Mouse (Mus musculus) kidney, postnatal 0 days (tissue): ENCODE data around the gene Rbm18. TPM values are rescaled to one million over a fixed set of nuclear protein-coding genes. Genes with fewer than 3 reads are reported as not detected.

Experiments
- ATAC-seq: fragments of 200-750 bp; cut with Nextera tagmentation; replicated peaks from 2 replicates; pipeline ENCODE4 v1.8.0; 2017; ENCODE audit warnings: low read depth, moderate number of reproducible peaks, moderate TSS enrichment, moderate library complexity; ENCODE audit not compliant: low FRiP score
- DNase-seq: peaks from one replicate; pipeline ENCODE4 v3.0.0-alpha.2; 2016; ENCODE audit warnings: low spot score
- H3K27ac ChIP-seq: fragments of 300-500 bp; sonication (generic); 2 replicates; pipeline ENCODE4 v1.5.1; 2014; ENCODE audit warnings: mild to moderate bottlenecking
- H3K27me3 ChIP-seq: fragments of 300-500 bp; sonication (generic); 2 replicates; pipeline ENCODE4 v1.6.1; 2014; ENCODE audit warnings: low read length, mixed read lengths; ENCODE audit not compliant: insufficient read depth
- H3K36me3 ChIP-seq: fragments of 300-500 bp; sonication (generic); 2 replicates; pipeline ENCODE4 v1.6.1; 2014; ENCODE audit warnings: low read length, mixed read lengths; ENCODE audit not compliant: insufficient read depth
- H3K4me1 ChIP-seq: fragments of 300-500 bp; sonication (generic); replicated peaks from 2 replicates; pipeline ENCODE4 v1.6.1; 2014; ENCODE audit warnings: antibody characterized with exemption, low read length, mixed read lengths; ENCODE audit not compliant: insufficient read depth
- H3K4me2 ChIP-seq: fragments of 300-500 bp; sonication (generic); 2 replicates; pipeline ENCODE4 v1.6.1; 2014; ENCODE audit warnings: mild to moderate bottlenecking, low read length, moderate library complexity, mixed read lengths
- H3K4me3 ChIP-seq: fragments of 300-500 bp; sonication (generic); replicated peaks from 2 replicates; pipeline ENCODE4 v1.5.1; 2014; ENCODE audit warnings: low read depth, low read length
- H3K9ac ChIP-seq: fragments of 300-500 bp; sonication (generic); 2 replicates; pipeline ENCODE4 v1.6.1; 2014; ENCODE audit warnings: low read depth, low read length
- H3K9me3 ChIP-seq: fragments of 300-500 bp; sonication (generic); replicated peaks from 2 replicates; pipeline ENCODE4 v1.6.1; 2016; ENCODE audit warnings: low read length, inconsistent platforms, mixed read lengths
- CTCF ChIP-seq: IDR thresholded peaks from 2 replicates; pipeline ENCODE4 v1.5.1; 2016; ENCODE audit warnings: antibody characterized with exemption, low read depth, mild to moderate bottlenecking, moderate library complexity
- WGBS: fragments of 180-500 bp; shearing (Covaris S2); extraction: QIAGEN DNeasy Blood & Tissue Kit; methylation state at CpG from one replicate; pipeline ENCODE4 v1.1.7; 2014; 5-methylcytosine and 5-hydroxymethylcytosine counted together
- polyA plus RNA-seq: library from polyadenylated mRNA; unstranded; fragments of >200 nt; fragmentation: Nextera tagmentation; extraction: Ambion mirVana; gene quantifications from 2 replicates; pipeline ENCODE4 v1.2.1, GENCODE M21; 2015

Gene Rbm18
- polyA plus RNA-seq, 1 experiment from 2014 or later = 59.8 TPM

GRCm38 (mm10) chr2:36112632-36113031, 23.9 kb downstream of the Rbm18 start:
- H3K4me1 ChIP-seq = no peaks in the 10 kb centered on the region
- WGBS = 82% methylated on average over 3 of the region's 3 CpGs
- peak; percentile 49; the same call in 1 of the 2 replicates for TF ChIP-seq CTCF
- no peak for DNase-seq
- H3K9me3 ChIP-seq = no peaks in the 10 kb centered on the region
- no peak overlapping the region for H3K4me2 ChIP-seq
- no peak for ATAC-seq
- H3K36me3 ChIP-seq = peaks cover 10% of the 10 kb centered on the region; the same call in 1 of the 2 replicates
- peaks cover 6% of the 10 kb centered on the region for H3K27me3 ChIP-seq
- H3K27ac ChIP-seq = no peak overlapping the region
- no peak overlapping the region for H3K9ac ChIP-seq
- H3K4me3 ChIP-seq = no peak overlapping the region

GRCm38 (mm10) chr2:36108615-36109014, 28.0 kb downstream of the Rbm18 start:
- DNase-seq (peak; percentile 52), ATAC-seq (no peak)
- H3K27ac ChIP-seq = no peak overlapping the region
- no peaks in the 10 kb centered on the region for H3K9me3 ChIP-seq
- no peak for TF ChIP-seq CTCF
- no peak overlapping the region for H3K4me3 ChIP-seq
- 6% methylated on average over 7 of the region's 7 CpGs for WGBS
- H3K4me2 ChIP-seq = no peak overlapping the region
- no peaks in the 10 kb centered on the region for H3K36me3 ChIP-seq
- H3K9ac ChIP-seq = no peak overlapping the region
- peaks cover 42% of the 10 kb centered on the region for H3K27me3 ChIP-seq
- peaks cover 9% of the 10 kb centered on the region; the same call in 1 of the 2 replicates for H3K4me1 ChIP-seq

GRCm38 (mm10) chr2:36104956-36105741, 31.4 kb downstream of the Rbm18 start, which contains the start of gene Lhx6:
Gene Lhx6, minus strand, starts transcription at chr2:36105408.
- Histone ChIP-seq H3K4me2 (peak within 1 kb of the TSS; percentile 82), H3K27ac (no peak within 1 kb of the TSS), H3K9me3 (no peaks in the 10 kb centered on the region), H3K27me3 (peaks cover 70% of the 10 kb centered on the region), H3K4me3 (peak within 1 kb of the TSS; percentile 47), H3K36me3 (no peaks in the 10 kb centered on the region), H3K4me1 (peaks cover 9% of the 10 kb centered on the region; the same call in 1 of the 2 replicates), H3K9ac (peak within 1 kb of the TSS; percentile 46; the same call in 1 of the 2 replicates)
- WGBS = 0% methylated on average over 52 of the region's 58 CpGs
- ATAC-seq = no peak
- DNase-seq = no peak
- no peak for TF ChIP-seq CTCF

- no peaks in the 10 kb centered on the region for H3K36me3 ChIP-seq
- ATAC-seq (no peak), DNase-seq (no peak)
- H3K9ac ChIP-seq = peak overlapping the region; percentile 46; the same call in 1 of the 2 replicates
- under 1% methylated on average over 32 of the region's 32 CpGs for WGBS
- peaks cover 76% of the 10 kb centered on the region for H3K27me3 ChIP-seq
- H3K4me2 ChIP-seq = peak overlapping the region; percentile 82
- H3K4me3 ChIP-seq = peak overlapping the region; percentile 47
- no peak overlapping the region for H3K27ac ChIP-seq
- no peaks in the 10 kb centered on the region for H3K9me3 ChIP-seq
- H3K4me1 ChIP-seq = peaks cover 9% of the 10 kb centered on the region; the same call in 1 of the 2 replicates
- no peak for TF ChIP-seq CTCF
Observed at GRCm38 (mm10) chr2:36104436-36104955, 32.1 kb downstream of the Rbm18 start.

GRCm38 (mm10) chr2:36103555-36104367, 32.8 kb downstream of the Rbm18 start:
- WGBS = 1% methylated on average over 38 of the region's 38 CpGs
- Histone ChIP-seq H3K27me3 (peaks cover 83% of the 10 kb centered on the region), H3K9me3 (no peaks in the 10 kb centered on the region), H3K27ac (no peak overlapping the region), H3K4me1 (peaks cover 9% of the 10 kb centered on the region; the same call in 1 of the 2 replicates), H3K4me2 (peak overlapping the region; percentile 82), H3K9ac (no peak overlapping the region), H3K36me3 (no peaks in the 10 kb centered on the region), H3K4me3 (peak overlapping the region; percentile 47)
- DNase-seq (no peak), ATAC-seq (no peak)
- TF ChIP-seq CTCF = no peak

- Histone ChIP-seq H3K27ac (no peak overlapping the region), H3K36me3 (no peaks in the 10 kb centered on the region), H3K9ac (no peak overlapping the region), H3K4me3 (peak overlapping the region; percentile 47; the same call in 1 of the 2 replicates), H3K27me3 (peaks cover 88% of the 10 kb centered on the region), H3K4me2 (peak overlapping the region; percentile 82), H3K9me3 (no peaks in the 10 kb centered on the region), H3K4me1 (peaks cover 9% of the 10 kb centered on the region; the same call in 1 of the 2 replicates)
- 3% methylated on average over 21 of the region's 21 CpGs for WGBS
- ATAC-seq (no peak), DNase-seq (no peak)
- TF ChIP-seq CTCF = no peak
Observed at GRCm38 (mm10) chr2:36103069-36103554, 33.5 kb downstream of the Rbm18 start.
